8 mouse cellular contexts compared by ENCODE assay signal in genomic region chr9:123479876-123480252, GRCm38 (mm10). TPM values are rescaled to one million over a fixed set of nuclear protein-coding genes. Genes with fewer than 3 reads are reported as not detected.
DNase-seq lines count a peak whose midpoint lies in the region; ATAC-seq lines count a peak whose summit lies in the region.

No protein-coding gene starts in this region.

- peak overlapping the region; percentile 90 for H3K4me2 ChIP-seq in kidney, embryonic 15.5 days
- H3K4me2 ChIP-seq in hindbrain, embryonic 14.5 days (replicated peaks), result peak overlapping the region; percentile 66
- peak overlapping the region; percentile 63 for H3K4me2 ChIP-seq in midbrain, embryonic 13.5 days (replicated peaks)

- H3K36me3 ChIP-seq in kidney, embryonic 15.5 days, result peaks cover 31% of the 10 kb centered on the region
- peaks cover 54% of the 10 kb centered on the region for H3K36me3 ChIP-seq in embryonic facial prominence, embryonic 10.5 days (replicated peaks)
- no peaks in the 10 kb centered on the region for H3K36me3 ChIP-seq in hindbrain, embryonic 14.5 days (replicated peaks; ENCODE audit: control insufficient read depth, insufficient read depth)
- no peaks in the 10 kb centered on the region for H3K36me3 ChIP-seq in midbrain, embryonic 13.5 days

- no peaks in the 10 kb centered on the region for H3K9me3 ChIP-seq in kidney, embryonic 15.5 days (replicated peaks)
- no peaks in the 10 kb centered on the region for H3K9me3 ChIP-seq in embryonic facial prominence, embryonic 10.5 days
- no peaks in the 10 kb centered on the region for H3K9me3 ChIP-seq in hindbrain, embryonic 14.5 days (ENCODE audit: control insufficient read depth, low read length)
- H3K9me3 ChIP-seq in midbrain, embryonic 13.5 days, result no peaks in the 10 kb centered on the region

- no peak for DNase-seq in kidney, adult 11 months
- DNase-seq in embryonic facial prominence, embryonic 10.5 days (ENCODE audit: low spot score), result no peak
- no peak for DNase-seq in hindbrain, embryonic 14.5 days (ENCODE audit: low spot score)
- DNase-seq in Muller cell, postnatal 12 days (ENCODE audit: inconsistent ontology term), result no peak
- no peak for DNase-seq in urinary bladder, adult 2 months (ENCODE audit: low spot score)
- DNase-seq in MN1 (ENCODE audit: low spot score), result no peak

- H3K9ac ChIP-seq in kidney, embryonic 15.5 days, result peak overlapping the region; percentile 69
- no peak overlapping the region; the same call in 1 of the 2 replicates for H3K9ac ChIP-seq in hindbrain, embryonic 14.5 days
- H3K9ac ChIP-seq in midbrain, embryonic 13.5 days (replicated peaks), result peak overlapping the region; percentile 69

- no peak for ATAC-seq in kidney, embryonic 15.5 days (replicated peaks; ENCODE audit: low FRiP score)
- no peak for ATAC-seq in hindbrain, embryonic 14.5 days (ENCODE audit: low FRiP score)
- no peak for ATAC-seq in midbrain, embryonic 13.5 days

- H3K27me3 ChIP-seq in kidney, embryonic 15.5 days, result no peaks in the 10 kb centered on the region
- no peaks in the 10 kb centered on the region for H3K27me3 ChIP-seq in embryonic facial prominence, embryonic 10.5 days (replicated peaks; ENCODE audit: low read depth, poor library complexity, severe bottlenecking)
- no peaks in the 10 kb centered on the region for H3K27me3 ChIP-seq in hindbrain, embryonic 14.5 days (ENCODE audit: control insufficient read depth, insufficient read depth, low read length)
- no peaks in the 10 kb centered on the region for H3K27me3 ChIP-seq in midbrain, embryonic 13.5 days

- H3K27ac ChIP-seq in kidney, embryonic 15.5 days, result 0 out of 2 replicates have a peak overlapping the region, but pooled peaks have one; percentile 89
- H3K27ac ChIP-seq in embryonic facial prominence, embryonic 10.5 days (replicated peaks), result peak overlapping the region; percentile 88
- H3K27ac ChIP-seq in hindbrain, embryonic 14.5 days, result no peak overlapping the region
- H3K27ac ChIP-seq in midbrain, embryonic 13.5 days, result no peak overlapping the region

- H3K4me3 ChIP-seq in kidney, embryonic 15.5 days (replicated peaks), result peak overlapping the region; percentile 71
- peak overlapping the region; percentile 75 for H3K4me3 ChIP-seq in embryonic facial prominence, embryonic 10.5 days
- H3K4me3 ChIP-seq in hindbrain, embryonic 14.5 days (replicated peaks; ENCODE audit: low read length), result peak overlapping the region; percentile 55
- peak overlapping the region; percentile 62 for H3K4me3 ChIP-seq in midbrain, embryonic 13.5 days (replicated peaks)

- peaks cover 62% of the 10 kb centered on the region for H3K4me1 ChIP-seq in kidney, embryonic 15.5 days
- H3K4me1 ChIP-seq in embryonic facial prominence, embryonic 10.5 days, result peaks cover 60% of the 10 kb centered on the region
- peaks cover 17% of the 10 kb centered on the region for H3K4me1 ChIP-seq in hindbrain, embryonic 14.5 days (replicated peaks; ENCODE audit: control insufficient read depth, insufficient read depth, low read length)
- H3K4me1 ChIP-seq in midbrain, embryonic 13.5 days (replicated peaks), result peaks cover 48% of the 10 kb centered on the region

- WGBS in kidney, embryonic 15.5 days, result 90% methylated on average over 8 of the region's 8 CpGs
- WGBS in embryonic facial prominence, embryonic 10.5 days, result 91% methylated on average over 8 of the region's 8 CpGs
- WGBS in hindbrain, embryonic 14.5 days, result 94% methylated on average over 8 of the region's 8 CpGs
- WGBS in midbrain, embryonic 13.5 days, result 95% methylated on average over 8 of the region's 8 CpGs

RNA-seq across cellular contexts. Expression of gene Limd1, which starts 1.4 kb away (rescaled TPM):
- 49.3 and 50.5 TPM in 2 replicates for polyA plus RNA-seq in kidney, embryonic 15.5 days (2015; fragmentation: Nextera tagmentation; extraction: Ambion mirVana)
- 52.1 and 60.8 TPM in 2 replicates for polyA plus RNA-seq in embryonic facial prominence, embryonic 10.5 days (2016; fragmentation: Nextera tagmentation; extraction: Ambion mirVana)
- 14.1 and 15.5 TPM in 2 replicates for polyA plus RNA-seq in hindbrain, embryonic 14.5 days (2014; fragmentation: Nextera tagmentation; extraction: Ambion mirVana)
- polyA plus RNA-seq in midbrain, embryonic 13.5 days (2015; fragmentation: Nextera tagmentation; extraction: Ambion mirVana), result 20.3 and 22.7 TPM in 2 replicates
- polyA plus RNA-seq in urinary bladder, adult 2 months (2012; rRNA removed), result 27.4 and 31.9 TPM in 2 replicates

RNA-seq across cellular contexts. Expression of gene Sacm1l, which starts 49.7 kb away (rescaled TPM):
- 56.1 and 64.2 TPM in 2 replicates for polyA plus RNA-seq in kidney, embryonic 15.5 days (2015; fragmentation: Nextera tagmentation; extraction: Ambion mirVana)
- polyA plus RNA-seq in embryonic facial prominence, embryonic 10.5 days (2016; fragmentation: Nextera tagmentation; extraction: Ambion mirVana), result 44.0 and 44.4 TPM in 2 replicates
- polyA plus RNA-seq in hindbrain, embryonic 14.5 days (2014; fragmentation: Nextera tagmentation; extraction: Ambion mirVana), result 56.7 and 71.8 TPM in 2 replicates
- polyA plus RNA-seq in midbrain, embryonic 13.5 days (2015; fragmentation: Nextera tagmentation; extraction: Ambion mirVana), result 45.8 and 49.9 TPM in 2 replicates
- polyA plus RNA-seq in urinary bladder, adult 2 months (2012; rRNA removed), result 29.2 and 34.1 TPM in 2 replicates

Comparison
In these comparisons a context has a peak if more than half of its experiments do, and no peak if none do; other contexts are left out.
1. H3K27ac ChIP-seq: peak in kidney, embryonic 15.5 days (single experiment) and embryonic facial prominence, embryonic 10.5 days (single experiment); none in hindbrain, embryonic 14.5 days (single experiment) and midbrain, embryonic 13.5 days (single experiment).
2. Peak in every context shown above with its lines, with median percentiles within 50 percentile points of each other: H3K4me2 ChIP-seq and H3K4me3 ChIP-seq.